10 mouse cellular contexts compared by ENCODE assay signal in the genomic region with DNA sequence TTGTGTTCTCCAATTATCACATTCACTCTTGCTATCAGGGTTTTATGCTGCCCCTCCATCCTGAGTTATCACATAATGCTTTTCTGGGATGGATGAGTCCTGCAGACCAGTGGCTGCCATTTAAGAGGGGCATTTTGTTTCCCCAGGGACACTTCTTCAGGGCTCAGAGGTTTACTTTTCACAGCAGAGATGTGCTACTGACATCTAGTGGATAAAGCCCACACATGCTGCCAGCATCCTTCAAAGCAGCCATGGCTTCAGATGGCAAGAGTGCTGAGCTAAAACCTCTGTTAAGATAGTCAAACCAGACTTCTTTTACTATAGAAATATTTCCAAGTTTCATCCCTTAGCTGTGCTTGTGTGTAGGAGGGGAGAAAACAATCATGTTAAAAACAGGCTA. TPM values are rescaled to one million over a fixed set of nuclear protein-coding genes. Genes with fewer than 3 reads are reported as not detected.
DNase-seq lines count a peak whose midpoint lies in the region; ATAC-seq and TF ChIP-seq lines count a peak whose summit lies in the region.
"Had no signal": no experiment of that assay in that cellular context is flagged by ENCODE, and none has a peak within 500 bp of the region (broad histone marks: within the 10 kb centered on the region; RNA-seq: fewer than 3 reads in every experiment).

No protein-coding gene starts in this region.

- no peaks in the 10 kb centered on the region for H3K36me3 ChIP-seq in limb, embryonic 14.5 days (ENCODE audit: control insufficient read depth, insufficient read depth, low read length)
- no peaks in the 10 kb centered on the region for H3K36me3 ChIP-seq in limb, embryonic 10.5 days
- H3K36me3 ChIP-seq in neural tube, embryonic 15.5 days: no peaks in the 10 kb centered on the region
- H3K36me3 ChIP-seq: embryonic facial prominence, embryonic 12.5 days had no signal

- H3K4me1 ChIP-seq in limb, embryonic 14.5 days (ENCODE audit: control insufficient read depth, insufficient read depth, low read length): no peaks in the 10 kb centered on the region
- no peaks in the 10 kb centered on the region for H3K4me1 ChIP-seq in limb, embryonic 10.5 days
- no peaks in the 10 kb centered on the region for H3K4me1 ChIP-seq in neural tube, embryonic 15.5 days
- H3K4me1 ChIP-seq: embryonic facial prominence, embryonic 12.5 days had no signal

- peak; percentile 9 for DNase-seq in adrenal gland, postnatal 10 days
- no peak for DNase-seq in adrenal gland, postnatal 25 days
- DNase-seq in limb, embryonic 14.5 days (ENCODE audit: low spot score): peak; percentile 14
- no peak for DNase-seq in limb, embryonic 10.5 days (ENCODE audit: low spot score)
- DNase-seq in embryo, embryonic 10.5 days (ENCODE audit: low spot score): peak; percentile 52
- DNase-seq in gastrocnemius, adult 8-10 months (ENCODE audit: low spot score in 2 of 2): no peak

- no peaks in the 10 kb centered on the region for H3K27me3 ChIP-seq in limb, embryonic 14.5 days (ENCODE audit: control insufficient read depth, insufficient read depth, low read length)
- H3K27me3 ChIP-seq in limb, embryonic 10.5 days (ENCODE audit: low read depth, poor library complexity, severe bottlenecking): no peaks in the 10 kb centered on the region
- H3K27me3 ChIP-seq in neural tube, embryonic 15.5 days (replicated peaks): no peaks in the 10 kb centered on the region
- H3K27me3 ChIP-seq: embryonic facial prominence, embryonic 12.5 days had no signal

- H3K9me3 ChIP-seq in limb, embryonic 14.5 days (ENCODE audit: control insufficient read depth, low read length): no peaks in the 10 kb centered on the region
- no peaks in the 10 kb centered on the region for H3K9me3 ChIP-seq in limb, embryonic 10.5 days (replicated peaks)
- H3K9me3 ChIP-seq in neural tube, embryonic 15.5 days (replicated peaks): no peaks in the 10 kb centered on the region
- H3K9me3 ChIP-seq: embryonic facial prominence, embryonic 12.5 days had no signal

- no peak for TF ChIP-seq POLR2A in limb, embryonic 14.5 days (IDR thresholded peaks at IDR 0.05; ENCODE audit: borderline replicate concordance, extremely low read depth, insufficient read depth, insufficient read length)

- no peak overlapping the region for H3K27ac ChIP-seq in limb, embryonic 14.5 days (replicated peaks; ENCODE audit: low read depth, low read length)
- H3K27ac ChIP-seq in limb, embryonic 10.5 days: no peak overlapping the region
- H3K27ac ChIP-seq in neural tube, embryonic 15.5 days (replicated peaks): no peak overlapping the region
- H3K27ac ChIP-seq: embryonic facial prominence, embryonic 12.5 days had no signal

- H3K4me2 ChIP-seq in limb, embryonic 14.5 days (replicated peaks; ENCODE audit: low read depth, low read length, severe bottlenecking): no peak overlapping the region
- H3K4me2 ChIP-seq in neural tube, embryonic 15.5 days: no peak overlapping the region
- H3K4me2 ChIP-seq: embryonic facial prominence, embryonic 12.5 days had no signal

- no peak for ATAC-seq in limb, embryonic 14.5 days (ENCODE audit: low FRiP score, low read depth)
- ATAC-seq in megakaryocyte-erythroid progenitor cell, adult 5-6 weeks (replicated peaks; ENCODE audit: low FRiP score, low TSS enrichment, poor library complexity, severe bottlenecking): 0 out of 2 replicates have a peak, but pooled peaks have one; percentile 44
- ATAC-seq in neural tube, embryonic 15.5 days (ENCODE audit: low FRiP score): no peak

- H3K4me3 ChIP-seq in limb, embryonic 14.5 days (replicated peaks; ENCODE audit: low read length): no peak overlapping the region
- no peak overlapping the region for H3K4me3 ChIP-seq in limb, embryonic 10.5 days
- no peak overlapping the region for H3K4me3 ChIP-seq in neural tube, embryonic 15.5 days (replicated peaks)
- H3K4me3 ChIP-seq: embryonic facial prominence, embryonic 12.5 days had no signal

- H3K9ac ChIP-seq in limb, embryonic 14.5 days (ENCODE audit: low read depth, low read length, severe bottlenecking): no peak overlapping the region
- H3K9ac ChIP-seq in neural tube, embryonic 15.5 days (replicated peaks): no peak overlapping the region
- H3K9ac ChIP-seq: embryonic facial prominence, embryonic 12.5 days had no signal

RNA-seq across cellular contexts. Expression of gene Serpinb8, which starts 8.7 kb away (rescaled TPM):
- total RNA-seq in adrenal gland, postnatal 10 days (2021): 1 to 10 TPM; 3.4 to 4.1 TPM
- total RNA-seq in adrenal gland, postnatal 25 days (2021): 3.5 and 5.2 TPM in 2 replicates
- polyA plus RNA-seq in limb, embryonic 14.5 days (2012; rRNA removed): 1.5 and 2.6 TPM in 2 replicates
- 5.6 and 8.1 TPM in 2 replicates for polyA plus RNA-seq in limb, embryonic 14.5 days (2014; fragmentation: Nextera tagmentation; extraction: Ambion mirVana)
- polyA plus RNA-seq in limb, embryonic 10.5 days (2016; fragmentation: Nextera tagmentation; extraction: Ambion mirVana): 0.15 and 0.36 TPM in 2 replicates
- total RNA-seq in megakaryocyte-erythroid progenitor cell, adult 5-6 weeks (2014; fragmentation: Nextera tagmentation): not detected in 2 replicates
- 0.15 TPM in 1 of 2 replicates, not detected in the other for total RNA-seq in megakaryocyte-erythroid progenitor cell, adult 5-6 weeks (2017)
- 1 to 10 TPM in 3 of 4 experiments, under 1 TPM in 1; 0.82 to 2.0 (median 1.3) TPM for total RNA-seq in gastrocnemius, adult 8-10 months (2022)
- 0.33 and 0.84 TPM in 2 replicates for polyA plus RNA-seq in neural tube, embryonic 15.5 days (2015; fragmentation: Nextera tagmentation; extraction: Ambion mirVana)
- polyA plus RNA-seq: neural tube, embryonic 14.5 days had no signal

Comparison
In these comparisons a context has a peak if more than half of its experiments do, and no peak if none do; other contexts are left out.
1. DNase-seq: peak in adrenal gland, postnatal 10 days (single experiment), limb, embryonic 14.5 days (single experiment) and embryo, embryonic 10.5 days (single experiment); none in adrenal gland, postnatal 25 days (single experiment), limb, embryonic 10.5 days (single experiment) and gastrocnemius, adult 8-10 months (0 of 2).